Mouse (Mus musculus): ENCODE results near the gene Rad51. TPM values are rescaled to one million over a fixed set of nuclear protein-coding genes. Genes with fewer than 3 reads are reported as not detected.

Gene Rad51
- polyA plus RNA-seq, 1 experiment from 2014 or later = 67.6 TPM

DNA sequence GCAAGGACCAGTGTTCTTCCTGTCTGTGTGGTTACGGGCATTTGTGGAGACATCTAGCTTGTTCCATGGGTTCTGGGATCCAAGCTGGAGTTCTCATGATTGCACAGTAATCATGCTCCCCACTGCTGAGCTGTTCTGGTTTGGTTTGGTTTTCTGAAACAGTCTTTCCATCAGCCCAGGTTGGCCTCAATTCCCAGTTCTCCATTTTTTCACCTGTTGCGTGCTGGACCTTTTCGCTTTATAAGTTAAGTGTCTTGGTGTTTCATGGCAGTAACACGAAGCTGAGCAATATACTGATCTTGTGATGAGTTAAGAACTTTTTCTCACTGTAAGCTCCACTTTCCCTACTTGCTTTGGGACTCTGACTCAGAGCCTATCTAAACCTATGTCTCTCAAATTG is 51.4 kb downstream of the Rad51 start:
- DNase-seq (no peak), ATAC-seq (ENCODE audit: insufficient read depth) (no peak)
- peaks cover 5% of the 10 kb centered on the region for H3K27me3 ChIP-seq (ENCODE audit: insufficient read depth, low read length)
- H3K4me3 ChIP-seq (ENCODE audit: low read depth, low read length) = no peak overlapping the region
- TF ChIP-seq CTCF (IDR thresholded peaks at IDR 0.05; ENCODE audit: low read depth) = no peak
- no peak overlapping the region for H3K4me2 ChIP-seq
- 82% methylated on average over 4 of the region's 4 CpGs for WGBS
- H3K9me3 ChIP-seq (ENCODE audit: low read depth, low read length) = no peaks in the 10 kb centered on the region
- H3K9ac ChIP-seq = no peak overlapping the region
- 0 out of 2 replicates have a peak, but pooled peaks cover 3% of the 10 kb centered on the region for H3K4me1 ChIP-seq (ENCODE audit: insufficient read depth)
- H3K36me3 ChIP-seq (ENCODE audit: insufficient read depth) = no peaks in the 10 kb centered on the region
- H3K27ac ChIP-seq (ENCODE audit: low read depth) = no peak overlapping the region

DNA sequence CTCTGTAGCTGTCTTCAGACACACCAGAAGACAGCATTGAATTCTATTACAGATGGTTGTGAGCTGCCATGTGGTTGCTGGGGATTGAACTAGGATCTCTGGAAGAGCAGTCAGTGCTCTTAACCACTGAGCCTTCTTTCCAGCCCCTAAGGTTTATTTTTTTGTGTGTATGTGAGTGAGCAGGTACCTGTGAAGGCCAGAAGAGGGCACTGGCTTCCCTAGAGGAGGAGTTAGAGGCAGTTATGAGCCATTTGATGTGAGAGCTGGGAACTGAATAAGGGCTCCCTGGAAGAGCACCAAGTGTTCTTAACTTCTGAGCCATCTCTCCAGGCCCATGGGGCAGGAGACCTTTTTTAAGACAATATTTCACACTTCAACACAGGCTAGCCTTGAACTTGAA is 52.8 kb downstream of the Rad51 start:
- Histone ChIP-seq H3K9me3 (ENCODE audit: low read depth, low read length) (no peaks in the 10 kb centered on the region), H3K9ac (no peak overlapping the region), H3K4me3 (ENCODE audit: low read depth, low read length) (no peak overlapping the region), H3K27ac (ENCODE audit: low read depth) (no peak overlapping the region), H3K27me3 (ENCODE audit: insufficient read depth, low read length) (peaks cover 5% of the 10 kb centered on the region), H3K4me1 (ENCODE audit: insufficient read depth) (0 out of 2 replicates have a peak, but pooled peaks cover 3% of the 10 kb centered on the region), H3K4me2 (no peak overlapping the region), H3K36me3 (ENCODE audit: insufficient read depth) (no peaks in the 10 kb centered on the region)
- no peak for DNase-seq
- no peak for TF ChIP-seq CTCF (IDR thresholded peaks at IDR 0.05; ENCODE audit: low read depth)
- no peak for ATAC-seq (ENCODE audit: insufficient read depth)

DNA sequence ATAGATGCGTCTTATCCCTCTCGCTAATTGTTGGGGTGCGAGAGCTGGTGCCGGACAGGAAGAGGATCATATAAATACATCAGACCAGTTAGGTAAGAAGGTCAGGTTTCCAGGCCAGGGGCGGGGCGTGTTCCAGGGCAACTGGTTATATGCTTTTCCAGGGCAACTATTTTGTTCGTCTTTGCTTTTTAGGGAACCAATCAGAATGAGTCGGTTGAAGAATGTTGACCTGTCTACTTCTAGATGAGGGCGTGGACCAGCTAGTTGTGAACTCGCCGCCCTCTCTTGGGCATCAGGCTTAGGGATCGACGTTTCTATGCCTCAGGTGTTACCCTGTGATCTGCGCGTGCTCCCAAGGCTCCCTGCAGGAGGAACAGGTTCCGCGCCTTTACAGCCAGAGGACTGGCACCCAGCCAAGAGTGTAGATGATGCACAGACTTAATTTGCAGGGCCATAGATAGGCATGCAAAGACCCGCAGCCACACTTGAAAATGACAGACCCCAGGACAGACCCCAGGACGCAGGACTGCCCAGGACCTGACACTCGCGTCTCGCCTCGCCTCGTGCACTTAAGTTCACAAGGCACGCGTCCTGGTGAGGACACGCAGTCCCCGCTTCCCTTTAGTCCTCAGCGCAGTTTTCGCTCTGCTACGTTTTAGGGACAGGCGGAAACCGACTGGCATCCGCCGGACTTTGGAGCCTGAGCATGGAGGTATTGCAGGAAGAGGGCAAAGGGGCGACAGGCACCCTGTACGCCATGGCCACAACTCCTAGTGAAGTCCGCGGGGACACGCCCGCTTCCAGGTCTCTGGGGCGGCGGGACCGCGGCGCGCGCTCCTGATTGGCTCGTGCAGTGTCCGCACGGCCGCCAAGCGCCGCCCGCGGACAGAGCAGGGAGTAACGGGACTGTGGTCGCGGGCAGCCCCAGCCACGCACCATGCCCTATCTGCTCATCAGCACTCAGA is 54.6 kb downstream of the Rad51 start, which contains the start of gene Gchfr:
Gene Gchfr (plus strand): TSS at position 873 of the 965 bp plus-strand sequence.
- Histone ChIP-seq H3K4me3 (ENCODE audit: low read depth, low read length) (peak within 1 kb of the TSS; percentile 49), H3K27ac (ENCODE audit: low read depth) (no peak within 1 kb of the TSS), H3K9ac (peak within 1 kb of the TSS; percentile 51), H3K4me1 (ENCODE audit: insufficient read depth) (0 out of 2 replicates have a peak, but pooled peaks cover 3% of the 10 kb centered on the region), H3K9me3 (ENCODE audit: low read depth, low read length) (no peaks in the 10 kb centered on the region), H3K36me3 (ENCODE audit: insufficient read depth) (no peaks in the 10 kb centered on the region), H3K4me2 (peak within 1 kb of the TSS; percentile 94), H3K27me3 (ENCODE audit: insufficient read depth, low read length) (peaks cover 5% of the 10 kb centered on the region)
- ATAC-seq (ENCODE audit: insufficient read depth) (peak; percentile 91), DNase-seq (peak; percentile 84)
- under 1% methylated on average over 60 of the region's 60 CpGs for WGBS
- TF ChIP-seq CTCF (IDR thresholded peaks at IDR 0.05; ENCODE audit: low read depth) = 0 out of 2 replicates have a peak, but pooled peaks have one; percentile 8

DNA sequence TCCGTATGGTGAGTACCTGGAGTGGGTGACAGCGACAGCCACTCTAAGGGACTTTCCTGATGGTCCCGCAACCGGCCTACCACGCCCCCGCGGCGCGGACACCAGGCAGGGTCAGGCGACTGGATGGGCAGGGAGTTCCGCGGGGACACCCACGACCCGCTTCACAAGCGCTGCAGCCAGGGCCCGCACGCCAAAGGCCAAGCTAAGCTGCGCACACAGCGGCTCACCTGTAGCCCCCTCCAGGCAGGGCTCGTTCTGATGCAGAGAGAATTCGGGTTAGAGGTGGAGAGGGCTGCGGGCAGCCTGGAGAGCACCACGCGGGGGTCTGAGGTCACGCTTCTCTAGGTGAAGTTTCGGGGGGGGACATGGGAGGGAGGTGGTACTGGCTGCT is 55.3 kb downstream of the Rad51 start:
- Histone ChIP-seq H3K4me2 (peak overlapping the region; percentile 94), H3K4me1 (ENCODE audit: insufficient read depth) (peaks cover 8% of the 10 kb centered on the region), H3K9ac (peak overlapping the region; percentile 51), H3K36me3 (ENCODE audit: insufficient read depth) (no peaks in the 10 kb centered on the region), H3K4me3 (ENCODE audit: low read depth, low read length) (peak overlapping the region; percentile 49), H3K27ac (ENCODE audit: low read depth) (no peak overlapping the region), H3K9me3 (ENCODE audit: low read depth, low read length) (no peaks in the 10 kb centered on the region), H3K27me3 (ENCODE audit: insufficient read depth, low read length) (peaks cover 5% of the 10 kb centered on the region)
- DNase-seq = no peak
- ATAC-seq (ENCODE audit: insufficient read depth) = peak; percentile 28; the same call in 1 of the 2 replicates
- no peak for TF ChIP-seq CTCF (IDR thresholded peaks at IDR 0.05; ENCODE audit: low read depth)
- 4% methylated on average over 26 of the region's 26 CpGs for WGBS

DNA sequence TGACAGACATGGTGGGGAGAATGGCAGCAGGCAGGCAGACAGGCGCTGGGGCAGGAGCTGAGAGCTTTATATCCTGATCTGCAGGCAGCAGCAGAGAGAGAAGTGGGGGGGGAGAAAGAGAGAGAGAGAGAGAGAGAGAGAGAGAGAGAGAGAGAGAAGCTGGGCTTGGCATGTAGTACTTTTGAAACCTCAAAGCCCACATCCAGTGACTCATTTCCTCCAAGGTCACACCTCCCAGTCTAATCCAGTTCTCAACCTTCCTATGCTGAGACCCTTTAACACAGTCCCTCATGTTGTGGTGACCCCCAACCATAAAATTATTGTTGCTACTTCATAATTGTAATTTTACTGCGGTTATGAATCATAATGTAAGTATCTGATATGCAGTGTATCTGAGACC is 57.7 kb downstream of the Rad51 start:
- Histone ChIP-seq H3K9ac (no peak overlapping the region), H3K4me1 (ENCODE audit: insufficient read depth) (peaks cover 14% of the 10 kb centered on the region), H3K4me2 (no peak overlapping the region), H3K9me3 (ENCODE audit: low read depth, low read length) (no peaks in the 10 kb centered on the region), H3K4me3 (ENCODE audit: low read depth, low read length) (no peak overlapping the region), H3K27me3 (ENCODE audit: insufficient read depth, low read length) (peaks cover 5% of the 10 kb centered on the region), H3K27ac (ENCODE audit: low read depth) (no peak overlapping the region), H3K36me3 (ENCODE audit: insufficient read depth) (no peaks in the 10 kb centered on the region)
- DNase-seq (no peak), ATAC-seq (ENCODE audit: insufficient read depth) (no peak)
- TF ChIP-seq CTCF (IDR thresholded peaks at IDR 0.05; ENCODE audit: low read depth) = no peak
- 78% methylated on average over 2 of the region's 2 CpGs for WGBS

DNA sequence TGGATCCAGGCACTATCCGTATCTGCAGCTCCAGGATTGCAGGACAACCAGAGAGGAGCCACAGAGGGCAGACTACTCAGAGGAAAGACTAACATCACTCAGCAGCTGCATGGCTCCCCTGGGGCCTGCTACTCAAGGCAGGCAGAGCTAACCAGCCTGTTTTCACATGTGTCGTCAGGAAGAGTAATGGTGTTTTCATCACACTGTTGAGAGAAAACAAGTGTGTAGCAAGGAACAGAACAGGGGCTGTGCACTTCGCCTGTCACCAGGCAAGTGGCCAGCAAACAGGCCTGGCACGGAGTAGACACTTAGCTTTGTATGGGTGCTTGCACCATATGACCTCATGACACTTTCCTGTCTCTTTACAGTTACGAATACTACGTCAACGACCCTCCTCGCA is 59.0 kb downstream of the Rad51 start:
- ATAC-seq (ENCODE audit: insufficient read depth) (no peak), DNase-seq (no peak)
- WGBS = 43% methylated on average over 8 of the region's 8 CpGs
- H3K27ac ChIP-seq (ENCODE audit: low read depth) = no peak overlapping the region
- no peaks in the 10 kb centered on the region for H3K9me3 ChIP-seq (ENCODE audit: low read depth, low read length)
- H3K4me2 ChIP-seq = no peak overlapping the region
- H3K4me3 ChIP-seq (ENCODE audit: low read depth, low read length) = no peak overlapping the region
- H3K36me3 ChIP-seq (ENCODE audit: insufficient read depth) = no peaks in the 10 kb centered on the region; the same call in 1 of the 2 replicates
- peaks cover 14% of the 10 kb centered on the region for H3K4me1 ChIP-seq (ENCODE audit: insufficient read depth)
- TF ChIP-seq CTCF (IDR thresholded peaks at IDR 0.05; ENCODE audit: low read depth) = no peak
- no peak overlapping the region for H3K9ac ChIP-seq
- peaks cover 5% of the 10 kb centered on the region for H3K27me3 ChIP-seq (ENCODE audit: insufficient read depth, low read length)

DNA sequence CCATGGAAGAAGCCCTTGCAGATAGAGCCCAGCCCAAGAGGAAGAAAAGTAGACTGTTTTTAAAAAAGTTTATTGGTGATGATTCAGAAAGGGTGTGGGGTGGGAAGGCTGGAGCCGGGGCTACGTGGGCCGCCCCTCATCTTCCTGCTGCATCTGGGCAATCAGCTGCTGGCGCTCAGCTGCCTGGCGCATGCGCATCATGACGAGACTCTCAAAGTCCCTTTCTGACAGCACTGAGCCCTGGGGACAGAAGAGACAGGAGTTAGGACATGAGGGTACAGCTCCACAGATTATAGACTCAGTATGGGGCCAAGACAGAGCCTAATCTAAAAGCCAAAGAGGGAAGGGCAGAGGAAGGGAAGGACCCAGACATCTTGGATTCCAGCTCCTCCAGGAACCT is 59.9 kb downstream of the Rad51 start:
- peak overlapping the region; percentile 41; the same call in 1 of the 2 replicates for H3K4me2 ChIP-seq
- no peak overlapping the region for H3K4me3 ChIP-seq (ENCODE audit: low read depth, low read length)
- WGBS = 84% methylated on average over 7 of the region's 7 CpGs
- no peaks in the 10 kb centered on the region for H3K9me3 ChIP-seq (ENCODE audit: low read depth, low read length)
- TF ChIP-seq CTCF (IDR thresholded peaks at IDR 0.05; ENCODE audit: low read depth) = no peak
- no peak for DNase-seq
- H3K27ac ChIP-seq (ENCODE audit: low read depth) = no peak overlapping the region
- H3K36me3 ChIP-seq (ENCODE audit: insufficient read depth) = no peaks in the 10 kb centered on the region; the same call in 1 of the 2 replicates
- peaks cover 5% of the 10 kb centered on the region for H3K27me3 ChIP-seq (ENCODE audit: insufficient read depth, low read length)
- ATAC-seq (ENCODE audit: insufficient read depth) = no peak
- no peak overlapping the region for H3K9ac ChIP-seq
- H3K4me1 ChIP-seq (ENCODE audit: insufficient read depth) = peaks cover 14% of the 10 kb centered on the region

Data from lung, embryonic 14.5 days (tissue).